Mouse (Mus musculus) liver, embryonic 11.5 days (tissue): ENCODE data around the gene Adamts14. TPM values are rescaled to one million over a fixed set of nuclear protein-coding genes. Genes with fewer than 3 reads are reported as not detected.

ENCODE experiments used
- ATAC-seq: fragments of 200-750 bp; cut with Nextera tagmentation; replicated peaks from 2 replicates; pipeline ENCODE4 v1.8.0; 2017; ENCODE audit warnings: moderate number of reproducible peaks, mild to moderate bottlenecking, moderate TSS enrichment, moderate library complexity; ENCODE audit not compliant: low FRiP score
- DNase-seq: peaks from one replicate; pipeline ENCODE4 v3.0.0-alpha.2; 2017; ENCODE audit warnings: low spot score
- H3K27ac ChIP-seq: fragments of 300-500 bp; sonication (generic); 2 replicates; pipeline ENCODE4 v1.5.1; 2014; ENCODE audit warnings: mild to moderate bottlenecking, low read depth, low read length, control low read depth
- H3K27me3 ChIP-seq: fragments of 300-500 bp; sonication (generic); replicated peaks from 2 replicates; pipeline ENCODE4 v1.6.1; 2014; ENCODE audit warnings: low read length, mixed read lengths; ENCODE audit not compliant: control insufficient read depth, insufficient read depth
- H3K36me3 ChIP-seq: fragments of 300-500 bp; sonication (generic); 2 replicates; pipeline ENCODE4 v1.6.1; 2014; ENCODE audit warnings: mild to moderate bottlenecking, low read length, moderate library complexity, mixed read lengths; ENCODE audit not compliant: control insufficient read depth, insufficient read depth
- H3K4me1 ChIP-seq: fragments of 300-500 bp; sonication (generic); replicated peaks from 2 replicates; pipeline ENCODE4 v1.6.1; 2014; ENCODE audit warnings: low read length, mixed read lengths; ENCODE audit not compliant: control insufficient read depth, insufficient read depth
- H3K4me2 ChIP-seq: fragments of 300-500 bp; sonication (generic); 2 replicates; pipeline ENCODE4 v1.6.1; 2014; ENCODE audit warnings: mild to moderate bottlenecking, control low read depth, moderate library complexity
- H3K4me3 ChIP-seq: fragments of 300-500 bp; sonication (generic); 2 replicates; pipeline ENCODE4 v1.5.1; 2014; ENCODE audit warnings: low read depth, low read length, control low read depth
- H3K9ac ChIP-seq: fragments of 300-500 bp; sonication (generic); 2 replicates; pipeline ENCODE4 v1.6.1; 2014; ENCODE audit warnings: low read depth, low read length, control low read depth
- H3K9me3 ChIP-seq: fragments of 300-500 bp; sonication (generic); 2 replicates; pipeline ENCODE4 v1.6.1; 2016; ENCODE audit warnings: low read length, inconsistent platforms, mixed read lengths; ENCODE audit not compliant: control insufficient read depth
- WGBS: fragments of 180-500 bp; shearing (Covaris S2); extraction: QIAGEN DNeasy Blood & Tissue Kit; methylation state at CpG from one replicate; pipeline ENCODE4 v1.1.7; 2014; 5-methylcytosine and 5-hydroxymethylcytosine counted together
- polyA plus RNA-seq: library from polyadenylated mRNA; unstranded; fragments of >200 nt; fragmentation: Nextera tagmentation; extraction: Ambion mirVana; gene quantifications from 2 replicates; pipeline ENCODE4 v1.2.1, GENCODE M21; 2014

Adamts14 gene
- polyA plus RNA-seq, 1 experiment from 2014 or later = 0.92 TPM

DNA sequence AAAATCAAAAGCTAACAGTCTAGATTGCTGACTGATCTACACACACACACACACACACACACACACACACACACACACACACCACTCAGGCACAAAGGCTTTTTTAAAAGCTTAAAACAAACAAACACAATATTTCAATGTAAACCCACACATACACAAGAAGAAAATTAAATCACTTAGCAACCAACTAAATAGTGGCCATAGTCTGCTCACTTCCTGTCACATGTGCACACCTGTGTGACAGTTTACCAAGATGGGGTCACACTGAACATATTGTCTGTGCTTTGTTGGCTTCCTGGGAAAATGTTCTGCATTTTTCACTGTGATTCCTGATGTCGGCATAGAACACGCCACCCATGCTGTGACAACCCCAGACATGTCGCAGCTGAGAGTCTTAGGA lies 41.5 kb downstream of the Adamts14 start:
- no peak for DNase-seq
- Histone ChIP-seq H3K9ac (no peak overlapping the region), H3K4me3 (no peak overlapping the region), H3K4me2 (no peak overlapping the region), H3K27ac (no peak overlapping the region), H3K4me1 (no peaks in the 10 kb centered on the region), H3K36me3 (no peaks in the 10 kb centered on the region), H3K9me3 (no peaks in the 10 kb centered on the region), H3K27me3 (peaks cover 6% of the 10 kb centered on the region)
- ATAC-seq = no peak
- WGBS = 83% methylated on average over 3 of the region's 3 CpGs

DNA sequence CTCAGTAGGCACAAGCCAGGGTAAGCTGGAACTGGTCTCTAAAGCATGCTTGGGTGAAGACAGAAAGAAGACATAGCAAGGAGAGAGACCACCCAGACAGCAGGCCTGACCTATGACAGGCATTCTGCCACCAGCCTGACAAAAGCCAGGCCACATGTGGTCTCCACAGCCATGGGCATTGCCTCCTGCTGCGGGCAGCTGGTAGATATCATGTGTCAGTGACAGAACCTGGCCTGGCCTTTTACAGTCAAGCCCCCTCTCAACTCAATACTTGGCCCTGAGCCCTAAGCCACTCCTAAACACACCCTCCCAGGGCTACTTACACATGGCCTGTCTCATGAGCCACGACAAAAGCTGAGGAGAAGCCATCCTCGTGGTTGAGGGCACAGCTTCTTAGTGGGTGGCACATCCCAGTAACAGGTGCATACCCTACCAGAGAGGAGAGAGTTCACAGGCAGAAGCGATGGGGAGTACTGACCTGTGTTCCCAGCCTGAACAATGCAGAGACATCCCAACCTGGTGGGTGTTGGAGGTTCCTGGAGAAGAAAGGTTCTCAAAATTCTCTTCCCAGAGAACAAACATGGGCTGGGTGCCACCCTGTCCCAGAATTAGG lies 46.3 kb downstream of the Adamts14 start:
- H3K36me3 ChIP-seq = no peaks in the 10 kb centered on the region
- H3K9me3 ChIP-seq = no peaks in the 10 kb centered on the region
- no peak overlapping the region for H3K9ac ChIP-seq
- DNase-seq (no peak), ATAC-seq (no peak)
- H3K27ac ChIP-seq = no peak overlapping the region
- no peaks in the 10 kb centered on the region for H3K4me1 ChIP-seq
- no peak overlapping the region for H3K4me3 ChIP-seq
- 55% methylated on average over 4 of the region's 4 CpGs for WGBS
- peaks cover 6% of the 10 kb centered on the region for H3K27me3 ChIP-seq
- H3K4me2 ChIP-seq = no peak overlapping the region

DNA sequence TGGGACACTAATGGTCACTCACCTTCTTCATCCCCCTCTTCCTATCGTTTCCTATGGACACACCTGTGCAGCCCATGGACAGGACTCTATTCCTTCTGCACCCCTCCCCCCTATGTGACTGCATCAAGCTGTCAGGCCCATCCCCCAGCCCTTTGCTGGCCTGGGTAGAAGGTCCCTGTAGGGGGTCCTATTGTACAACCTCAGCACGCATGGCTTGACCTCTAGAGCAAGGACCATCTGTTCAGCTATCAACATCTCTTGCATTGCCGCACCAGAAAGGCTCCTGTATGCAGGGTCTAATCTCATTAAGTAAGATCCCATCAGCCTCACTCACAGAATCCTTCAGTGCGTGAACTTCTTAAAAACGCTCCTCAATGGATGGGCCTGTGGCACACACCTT lies 47.5 kb downstream of the Adamts14 start:
- H3K4me3 ChIP-seq = no peak overlapping the region
- no peaks in the 10 kb centered on the region for H3K36me3 ChIP-seq
- WGBS = 74% methylated on average over 5 of the region's 5 CpGs
- no peaks in the 10 kb centered on the region for H3K4me1 ChIP-seq
- no peak overlapping the region for H3K9ac ChIP-seq
- DNase-seq = no peak
- no peaks in the 10 kb centered on the region for H3K9me3 ChIP-seq
- H3K27ac ChIP-seq = no peak overlapping the region
- no peak for ATAC-seq
- no peak overlapping the region for H3K4me2 ChIP-seq
- H3K27me3 ChIP-seq = peaks cover 6% of the 10 kb centered on the region

DNA sequence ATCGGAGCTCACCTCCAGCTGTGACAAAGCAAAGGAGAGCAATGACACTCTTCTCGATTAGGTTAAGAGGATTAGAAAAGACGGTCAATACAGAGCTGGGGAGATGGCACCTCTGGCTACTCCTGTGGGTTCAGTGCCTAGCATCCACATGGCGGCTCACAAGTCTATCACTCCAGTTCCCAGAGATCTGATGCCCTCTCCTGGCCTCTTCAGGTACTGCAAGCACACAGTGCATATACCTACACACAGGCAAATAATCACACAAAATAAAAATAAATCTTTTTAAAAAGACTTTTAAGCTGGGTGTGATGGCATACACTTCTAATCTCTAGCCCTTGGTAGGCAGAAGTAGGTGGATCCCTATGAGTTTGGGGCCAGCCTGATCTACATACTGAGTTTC lies 53.9 kb downstream of the Adamts14 start:
- ATAC-seq (no peak), DNase-seq (no peak)
- Histone ChIP-seq H3K9me3 (no peaks in the 10 kb centered on the region), H3K36me3 (no peaks in the 10 kb centered on the region), H3K4me1 (no peaks in the 10 kb centered on the region), H3K9ac (no peak overlapping the region), H3K27ac (no peak overlapping the region), H3K4me2 (no peak overlapping the region), H3K27me3 (no peaks in the 10 kb centered on the region; the same call in 1 of the 2 replicates), H3K4me3 (no peak overlapping the region)
- WGBS = 87% methylated on average over 4 of the region's 4 CpGs

DNA sequence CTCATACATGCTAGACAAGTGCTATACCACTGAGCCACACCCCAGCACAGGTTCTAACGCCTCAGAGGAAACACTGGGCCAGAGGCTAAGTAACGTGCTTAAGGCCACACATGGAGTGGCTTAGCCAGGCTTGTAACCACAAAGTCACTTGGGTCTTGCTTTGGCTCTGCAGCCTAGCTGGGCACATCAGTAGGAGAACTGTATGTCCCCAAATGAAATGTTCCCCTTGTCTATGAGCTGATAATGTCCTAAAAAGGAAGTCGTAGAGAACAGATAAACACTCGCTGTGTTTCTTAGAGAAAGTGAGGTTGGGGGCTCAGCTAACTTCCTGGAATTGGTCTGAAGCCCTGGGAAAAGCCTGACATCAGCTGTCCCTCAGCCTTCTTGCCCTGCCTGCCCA lies 57.1 kb downstream of the Adamts14 start:
- H3K4me1 ChIP-seq = no peaks in the 10 kb centered on the region
- H3K27me3 ChIP-seq = peaks cover 4% of the 10 kb centered on the region
- H3K36me3 ChIP-seq = no peaks in the 10 kb centered on the region
- WGBS = 38% methylated on average over 4 of the region's 4 CpGs
- H3K4me3 ChIP-seq = no peak overlapping the region
- ATAC-seq (no peak), DNase-seq (no peak)
- no peak overlapping the region for H3K4me2 ChIP-seq
- H3K27ac ChIP-seq = no peak overlapping the region
- no peak overlapping the region for H3K9ac ChIP-seq
- no peaks in the 10 kb centered on the region for H3K9me3 ChIP-seq

DNA sequence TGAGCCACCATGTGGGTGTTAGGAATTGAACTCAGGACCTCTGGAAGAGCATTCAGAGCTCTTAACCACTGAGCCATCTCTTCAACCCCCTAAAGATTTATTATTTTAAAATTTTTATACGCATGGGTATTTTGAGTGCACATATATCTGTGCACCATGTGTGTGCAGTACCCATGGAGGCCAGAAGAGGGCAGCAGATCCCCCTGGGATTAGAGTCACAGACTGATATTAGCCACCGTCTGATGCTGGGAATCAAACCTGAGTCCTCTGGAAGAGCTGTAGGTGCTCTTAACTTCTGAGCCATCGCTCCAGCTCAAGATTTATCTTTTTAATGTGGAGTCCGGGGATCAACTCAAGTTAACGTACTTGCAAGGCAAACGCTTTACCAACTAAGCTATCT lies 57.6 kb downstream of the Adamts14 start:
- no peak overlapping the region for H3K4me3 ChIP-seq
- no peak for ATAC-seq
- no peak overlapping the region for H3K9ac ChIP-seq
- no peak for DNase-seq
- H3K4me1 ChIP-seq = no peaks in the 10 kb centered on the region
- no peaks in the 10 kb centered on the region for H3K36me3 ChIP-seq
- no peak overlapping the region for H3K4me2 ChIP-seq
- H3K27me3 ChIP-seq = peaks cover 4% of the 10 kb centered on the region
- WGBS = 92% methylated on average over 6 of the region's 6 CpGs
- no peaks in the 10 kb centered on the region for H3K9me3 ChIP-seq
- no peak overlapping the region for H3K27ac ChIP-seq

DNA sequence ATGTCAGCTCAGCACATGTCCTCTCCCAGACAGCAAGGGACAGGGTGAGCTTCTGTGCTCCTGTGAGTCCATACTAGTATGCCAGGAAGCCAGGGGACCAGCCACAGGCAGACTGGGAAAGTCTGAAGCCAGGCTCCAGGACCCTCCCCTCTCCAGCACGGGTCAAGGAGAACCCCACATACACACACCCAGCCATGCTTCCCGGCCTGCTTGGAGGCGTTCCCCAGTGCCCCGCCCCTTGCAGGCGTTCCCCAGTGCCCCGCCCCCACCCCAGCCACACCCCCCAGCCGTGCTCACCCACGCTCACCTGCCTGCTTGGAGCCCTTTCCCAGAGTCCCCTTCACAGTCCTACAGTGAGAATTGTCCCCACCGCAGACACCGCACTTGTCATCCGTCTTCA lies 60.4 kb downstream of the Adamts14 start:
- DNase-seq = no peak
- Histone ChIP-seq H3K4me2 (no peak overlapping the region), H3K36me3 (no peaks in the 10 kb centered on the region), H3K27ac (no peak overlapping the region), H3K4me3 (no peak overlapping the region), H3K4me1 (no peaks in the 10 kb centered on the region), H3K9ac (no peak overlapping the region), H3K9me3 (no peaks in the 10 kb centered on the region), H3K27me3 (peaks cover 4% of the 10 kb centered on the region)
- peak; percentile 64 for ATAC-seq
- 7% methylated on average over 11 of the region's 11 CpGs for WGBS

DNA sequence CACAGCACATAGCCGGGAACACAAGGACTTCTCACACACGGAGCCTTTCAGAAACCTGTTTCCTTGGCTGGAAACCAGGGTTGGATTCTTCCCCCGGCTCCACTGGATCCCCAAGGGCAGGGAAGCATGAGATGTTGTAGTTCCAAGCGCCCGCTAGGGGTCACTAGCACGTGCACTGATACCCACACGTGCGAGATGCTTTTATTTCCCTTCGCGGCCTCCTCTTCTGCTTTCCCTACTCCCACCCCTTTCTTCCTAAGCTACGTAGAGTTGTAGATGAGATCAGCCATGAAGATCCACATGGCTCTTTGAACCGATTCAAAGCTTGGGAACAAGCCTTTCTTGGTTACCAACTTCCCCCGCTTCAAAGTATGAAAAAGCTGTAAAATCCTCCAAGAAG lies 61.5 kb downstream of the Adamts14 start:
- peak; percentile 56 for DNase-seq
- H3K36me3 ChIP-seq = no peaks in the 10 kb centered on the region
- no peak for ATAC-seq
- 8% methylated on average over 13 of the region's 13 CpGs for WGBS
- no peak overlapping the region for H3K4me3 ChIP-seq
- H3K27me3 ChIP-seq = peaks cover 4% of the 10 kb centered on the region
- H3K27ac ChIP-seq = no peak overlapping the region
- no peaks in the 10 kb centered on the region for H3K9me3 ChIP-seq
- no peaks in the 10 kb centered on the region for H3K4me1 ChIP-seq
- no peak overlapping the region for H3K9ac ChIP-seq
- no peak overlapping the region for H3K4me2 ChIP-seq

DNA sequence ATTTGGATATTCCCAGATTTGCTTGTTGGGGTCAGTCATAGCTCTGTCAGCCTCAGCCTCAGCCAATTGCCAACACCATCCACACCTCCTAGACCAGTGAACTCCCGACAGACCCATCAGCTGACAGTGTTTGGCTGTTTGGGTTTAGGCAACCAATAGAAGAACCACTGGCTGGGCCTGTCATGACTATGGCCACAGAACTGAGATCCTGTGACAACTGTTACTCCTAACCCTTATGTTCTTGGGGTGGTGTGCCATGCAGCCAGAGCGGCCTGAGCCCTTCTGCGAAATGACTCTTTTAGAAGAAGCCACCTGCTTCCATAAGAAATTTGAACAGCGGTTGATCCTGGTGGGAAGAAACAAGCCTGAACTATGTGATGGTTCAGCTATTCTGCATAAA lies 62.1 kb downstream of the Adamts14 start:
- H3K4me1 ChIP-seq = no peaks in the 10 kb centered on the region
- H3K36me3 ChIP-seq = no peaks in the 10 kb centered on the region
- WGBS = 81% methylated on average over 4 of the region's 4 CpGs

More for the DNA sequence above, 62.1 kb downstream of the Adamts14 start:
- ATAC-seq (no peak), DNase-seq (no peak)
- Histone ChIP-seq H3K9me3 (no peaks in the 10 kb centered on the region), H3K4me3 (no peak overlapping the region), H3K4me2 (no peak overlapping the region), H3K9ac (no peak overlapping the region), H3K27ac (no peak overlapping the region), H3K27me3 (peaks cover 4% of the 10 kb centered on the region)
